Mouse (Mus musculus) A20 (cell line): ENCODE measurements at regions not wholly inside any gene's neighbourhood (a gene's known extent, or its start where the extent isn't known, plus 50 kb on each side); places are given as distances from the start of the nearest gene placed in this dataset.

ENCODE experiments used
- DNase-seq: peaks from one replicate; pipeline ENCODE4 v3.0.0-alpha.2; 2011; ENCODE audit warnings: low read depth, low spot score

GRCm38 (mm10) chr12:17113465-17114177 lies 63.1 kb downstream of the Kcnf1 start:
- peak; percentile 85 for DNase-seq

DNA sequence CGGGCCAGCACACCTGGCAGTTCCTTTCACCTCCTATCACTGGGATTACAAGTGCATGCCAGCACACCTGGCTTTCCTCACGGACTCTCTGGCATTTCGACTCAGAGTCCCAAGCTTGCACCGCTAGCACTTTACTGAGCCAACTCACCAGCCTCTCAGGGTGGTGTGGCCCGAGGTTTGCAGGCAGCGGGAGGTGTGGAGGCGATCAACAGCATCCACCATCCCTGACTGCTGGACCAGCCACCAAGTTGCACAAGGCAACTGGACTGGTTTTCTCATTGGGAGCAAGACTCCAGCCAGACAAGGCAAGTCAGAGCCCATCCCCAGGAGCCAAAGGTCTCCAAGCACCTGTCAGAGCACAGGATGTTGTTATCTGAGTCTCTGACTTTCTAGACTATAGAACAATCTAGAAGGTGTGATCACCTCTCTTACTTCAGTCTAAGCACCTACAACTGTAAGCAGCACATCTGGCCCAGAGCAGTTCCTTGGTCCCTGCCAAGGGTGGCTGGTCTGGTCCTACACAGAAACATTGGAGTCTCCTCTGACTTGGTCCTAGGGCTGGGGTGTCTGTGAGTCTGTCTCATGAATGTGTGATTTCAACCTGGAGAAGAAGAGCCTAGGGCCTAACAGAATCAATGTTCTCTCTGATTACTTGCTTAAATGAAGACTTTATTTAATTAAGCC lies 63.8 kb downstream of the Kcnf1 start:
- peak; percentile 16 for DNase-seq

DNA sequence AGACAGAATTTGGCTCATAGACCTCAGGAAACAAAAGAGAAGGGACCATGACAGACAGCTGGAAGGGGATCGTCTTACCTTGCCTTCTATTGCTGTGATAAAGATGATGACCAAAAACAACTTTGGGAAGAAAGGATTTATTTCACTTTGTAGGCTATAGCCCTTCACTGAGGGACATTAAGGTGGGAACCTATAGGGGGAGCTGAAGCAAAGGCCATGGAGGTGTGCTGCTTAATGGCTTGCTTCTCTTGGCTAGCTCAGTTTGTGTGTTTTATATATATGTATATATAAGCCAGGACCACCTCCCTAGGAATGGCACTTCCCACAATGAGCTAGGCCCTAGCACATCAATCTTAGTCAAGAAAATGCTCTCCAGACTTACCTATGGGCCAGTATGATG lies 70.5 kb downstream of the Kcnf1 start:
- DNase-seq = peak; percentile 24

- DNase-seq = peak; percentile 57
Measured at GRCm38 (mm10) chr12:17105057-17105712, 71.5 kb downstream of the Kcnf1 start.

DNA sequence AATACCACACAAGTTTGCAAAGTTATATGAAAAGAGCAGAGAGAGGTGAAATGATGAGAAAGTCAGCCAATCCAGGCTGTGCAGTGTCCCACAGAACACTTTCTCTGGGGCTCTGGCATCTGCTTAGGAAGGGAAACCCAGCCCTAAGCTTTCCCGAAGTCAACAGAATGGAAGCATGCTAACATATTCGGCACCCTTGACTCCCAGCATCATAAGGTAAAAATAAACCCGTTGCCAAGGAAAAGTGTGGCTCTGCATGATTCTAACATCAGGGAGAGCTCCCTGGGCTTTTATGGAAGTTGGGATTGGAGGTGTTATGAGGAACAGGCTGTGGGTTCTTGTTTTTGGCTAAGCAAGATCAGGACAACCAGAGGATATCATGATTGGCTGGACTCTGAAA lies 74.8 kb downstream of the Kcnf1 start:
- DNase-seq = no peak

- no peak for DNase-seq
Measured at GRCm38 (mm10) chr12:17097800-17098271, 78.9 kb downstream of the Kcnf1 start.

- DNase-seq = no peak
Measured at GRCm38 (mm10) chr12:17094758-17095157, 81.9 kb downstream of the Kcnf1 start.

DNA sequence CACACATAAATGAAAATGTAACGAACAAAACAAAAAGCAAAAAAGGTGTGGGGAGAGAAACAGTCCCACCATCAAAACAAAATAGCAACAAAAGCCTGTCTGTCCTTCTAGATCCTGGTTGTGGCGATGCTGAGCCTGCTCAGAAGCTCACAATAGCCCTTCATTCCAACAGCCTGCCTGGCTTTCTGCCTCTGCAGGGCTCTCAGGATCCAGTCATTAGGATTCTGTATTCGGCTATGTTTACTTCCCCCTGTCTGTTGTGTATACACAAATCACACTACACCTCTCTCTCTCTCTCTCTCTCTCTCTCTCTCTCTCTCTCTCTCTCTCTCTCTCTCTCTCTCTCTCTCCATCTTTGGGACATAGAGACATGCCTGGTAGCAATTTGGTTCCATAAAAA lies 82.2 kb upstream of the 2410004P03Rik start:
- no peak for DNase-seq

DNA sequence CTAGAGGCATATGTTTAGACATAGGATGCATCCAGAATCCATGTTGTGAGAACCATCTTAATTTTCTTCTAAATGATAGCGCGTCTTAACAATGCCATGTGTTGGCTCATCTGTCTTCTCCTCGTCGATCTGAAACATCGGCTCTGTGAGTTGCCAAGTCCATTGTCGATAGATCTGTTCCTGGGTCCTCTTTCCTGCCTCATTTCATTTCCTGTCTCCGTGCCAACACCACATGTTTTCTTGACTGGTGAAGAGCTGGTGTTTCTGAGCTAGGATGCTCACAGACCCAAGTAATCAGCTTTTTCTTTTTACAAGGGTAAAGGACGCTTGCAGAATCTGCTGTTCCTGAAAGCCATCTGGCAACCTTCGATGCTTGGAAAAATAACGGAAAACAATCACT lies 79.5 kb upstream of the 2410004P03Rik start:
- no peak for DNase-seq

DNA sequence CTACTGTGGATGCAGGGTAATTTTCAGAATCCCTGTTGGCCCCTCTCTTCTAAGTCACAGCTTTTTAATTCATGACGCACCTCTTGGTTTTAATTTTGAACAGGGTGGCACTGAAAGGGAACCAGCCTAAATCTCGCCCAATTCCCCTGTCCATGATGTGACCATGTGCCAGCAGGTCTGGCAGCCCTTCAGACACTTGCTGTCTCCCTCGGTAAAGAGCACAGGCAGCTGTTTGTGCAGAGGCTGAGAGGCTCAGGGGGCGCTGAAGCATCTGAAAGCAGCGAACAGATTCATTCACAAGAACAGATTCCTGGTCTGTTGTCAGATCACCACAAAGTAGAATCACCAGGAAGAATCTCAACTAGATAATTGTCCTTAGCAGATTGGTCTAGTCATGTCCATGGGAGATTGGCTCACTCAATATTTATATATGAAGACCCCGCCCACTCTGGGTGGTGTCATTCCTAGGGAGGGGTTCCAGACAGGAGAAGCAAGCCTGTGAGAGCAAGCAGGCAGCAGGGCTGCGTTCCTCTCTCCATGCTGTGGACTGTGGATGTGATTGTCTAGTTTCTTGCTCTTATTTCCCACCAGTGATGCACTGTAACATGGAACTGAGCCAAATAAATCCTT lies 78.3 kb upstream of the 2410004P03Rik start:
- DNase-seq = no peak

GRCm38 (mm10) chr12:17087388-17087787 lies 75.9 kb upstream of the 2410004P03Rik start:
- DNase-seq = no peak

DNA sequence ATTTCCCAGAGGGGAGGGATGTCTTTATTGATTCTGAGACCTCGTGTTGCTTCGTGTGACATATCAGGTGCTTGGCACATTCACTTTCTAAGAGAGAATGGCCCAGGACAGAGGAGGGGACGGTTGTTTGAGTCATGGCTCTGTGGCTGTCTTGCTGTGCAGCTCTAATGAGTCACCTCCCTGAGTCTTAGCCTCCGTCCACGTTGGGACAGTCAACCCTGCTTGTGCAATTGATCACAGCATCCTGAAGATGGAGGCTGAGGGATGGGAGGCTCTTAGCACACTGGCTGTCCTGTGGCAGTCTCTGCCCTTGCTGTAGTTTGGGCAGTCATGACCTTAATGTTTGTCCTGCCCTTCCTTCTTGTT lies 73.7 kb upstream of the 2410004P03Rik start:
- DNase-seq = peak; percentile 16

GRCm38 (mm10) chr12:17084499-17085208 lies 73.1 kb upstream of the 2410004P03Rik start:
- DNase-seq = peak; percentile 34

DNA sequence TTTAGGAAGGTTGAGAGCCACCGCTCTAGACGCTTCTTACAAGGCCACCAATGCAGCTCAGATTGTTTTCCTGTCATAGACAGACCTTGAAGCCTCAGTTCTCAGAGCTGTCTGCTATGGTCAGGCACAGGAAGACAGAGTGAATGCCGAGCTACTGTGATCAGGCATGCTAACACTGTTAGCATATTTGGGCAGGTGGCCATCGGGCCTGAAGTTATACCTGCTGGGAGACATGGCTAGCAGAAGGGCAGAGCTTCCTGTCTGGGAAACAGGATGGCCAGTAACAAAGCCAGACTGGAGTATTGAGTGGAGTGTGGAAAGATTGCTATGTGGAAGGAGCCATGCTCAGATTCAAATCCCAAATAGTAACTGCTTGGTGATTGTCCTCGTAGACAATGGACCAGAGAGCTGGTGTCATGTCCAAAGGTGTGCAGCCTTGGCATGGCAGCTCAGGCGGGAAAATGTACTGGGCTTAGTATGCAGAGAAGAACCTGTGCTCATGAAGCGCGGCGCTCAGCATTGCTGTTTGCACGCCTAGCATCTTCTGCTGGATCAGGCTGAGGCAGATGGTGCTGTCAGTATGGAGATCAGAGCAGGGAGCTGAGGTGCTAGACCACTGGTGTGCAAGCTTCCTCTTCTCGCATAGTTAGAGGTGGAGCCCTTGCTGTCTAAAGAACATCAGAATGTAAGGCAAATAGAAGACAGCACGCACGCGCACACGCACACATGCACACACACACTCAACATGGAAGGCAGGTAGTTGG lies 60.3 kb upstream of the 2410004P03Rik start:
- no peak for DNase-seq

GRCm38 (mm10) chr12:17069808-17070207 lies 58.3 kb upstream of the 2410004P03Rik start:
- DNase-seq = no peak

DNA sequence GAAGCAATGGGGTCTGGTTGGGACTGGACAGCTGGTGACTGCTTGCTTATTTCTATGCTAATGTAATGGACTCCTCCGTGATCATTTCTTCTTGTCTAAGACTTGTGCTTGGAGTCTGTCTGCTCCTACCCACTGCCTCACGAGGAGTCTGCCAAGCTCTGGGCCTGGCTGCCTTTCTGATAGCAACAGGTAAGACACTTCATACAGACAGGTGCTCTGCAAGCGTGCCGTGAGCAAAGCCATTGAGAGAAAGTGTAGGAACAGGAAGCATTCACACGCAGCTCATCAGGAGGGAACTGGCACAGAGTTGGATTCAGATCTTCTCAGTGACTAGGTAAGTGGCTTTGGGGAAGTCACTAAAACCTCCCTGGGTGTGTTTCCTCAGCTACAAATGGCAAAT lies 57.6 kb upstream of the 2410004P03Rik start:
- no peak for DNase-seq

- DNase-seq = no peak
Measured at GRCm38 (mm10) chr12:17063920-17064319, 52.4 kb upstream of the 2410004P03Rik start.
